Mouse (Mus musculus) brain, adult 2 months (tissue): ENCODE results near the gene Vsig10.

Experiments
- DNase-seq: peaks from one replicate; pipeline ENCODE4 v3.0.0; 2011; ENCODE audit warnings: low read depth, low spot score

The Vsig10 gene

GRCm38 (mm10) chr5:117380199-117380598, 61.3 kb downstream of the Vsig10 start:
- peak; percentile 41 for DNase-seq

- no peak for DNase-seq
Measured at GRCm38 (mm10) chr5:117381785-117382184, 62.9 kb downstream of the Vsig10 start.

GRCm38 (mm10) chr5:117383198-117383597, 64.3 kb downstream of the Vsig10 start:
- no peak for DNase-seq

- DNase-seq, result peak; percentile 73
Measured at GRCm38 (mm10) chr5:117388296-117388751, 69.4 kb downstream of the Vsig10 start.

GRCm38 (mm10) chr5:117388877-117389276, 70.0 kb downstream of the Vsig10 start, which contains the start of gene Rfc5:
Gene Rfc5, minus strand, starts transcription at chr5:117389047.
- peak; percentile 97 for DNase-seq

GRCm38 (mm10) chr5:117390895-117391294, 72.0 kb downstream of the Vsig10 start:
- no peak for DNase-seq

- DNase-seq, result no peak
Measured at GRCm38 (mm10) chr5:117395834-117396233, 77.0 kb downstream of the Vsig10 start.

- DNase-seq, result no peak
Measured at GRCm38 (mm10) chr5:117396596-117397014, 77.7 kb downstream of the Vsig10 start.

- DNase-seq, result no peak
Measured at GRCm38 (mm10) chr5:117397371-117397770, 78.5 kb downstream of the Vsig10 start.

- no peak for DNase-seq
Measured at GRCm38 (mm10) chr5:117398007-117398550, 79.2 kb downstream of the Vsig10 start.

- no peak for DNase-seq
Measured at GRCm38 (mm10) chr5:117399281-117399680, 80.4 kb downstream of the Vsig10 start.

- no peak for DNase-seq
Measured at GRCm38 (mm10) chr5:117403609-117404008, 84.7 kb downstream of the Vsig10 start.
